Mouse (Mus musculus) megakaryocyte, adult 5-6 weeks (primary cell): Measurements from ENCODE around the gene Spocd1. TPM values are rescaled to one million over a fixed set of nuclear protein-coding genes. Genes with fewer than 3 reads are reported as not detected.

Experiments
- ATAC-seq: 2 replicates; pipeline ENCODE4 v1.8.0; 2016; ENCODE audit warnings: mild to moderate bottlenecking, inconsistent platforms; ENCODE audit not compliant: poor library complexity, severe bottlenecking
- total RNA-seq, 2 experiments: library from RNA; stranded (forward) in 1 of 2; stranded (reverse) in 1 of 2; fragments of 153-499, 151-499 nt in 1 of 2; fragments of 221-1000, 200-1000 nt in 1 of 2; gene quantifications; 2 replicates each; pipeline versions ENCODE4 v1.2.3 to v1.2.4; 2015 to 2017

The Spocd1 gene
- total RNA-seq, 2 experiments from 2014 or later: 0.18 to 0.44 TPM

DNA sequence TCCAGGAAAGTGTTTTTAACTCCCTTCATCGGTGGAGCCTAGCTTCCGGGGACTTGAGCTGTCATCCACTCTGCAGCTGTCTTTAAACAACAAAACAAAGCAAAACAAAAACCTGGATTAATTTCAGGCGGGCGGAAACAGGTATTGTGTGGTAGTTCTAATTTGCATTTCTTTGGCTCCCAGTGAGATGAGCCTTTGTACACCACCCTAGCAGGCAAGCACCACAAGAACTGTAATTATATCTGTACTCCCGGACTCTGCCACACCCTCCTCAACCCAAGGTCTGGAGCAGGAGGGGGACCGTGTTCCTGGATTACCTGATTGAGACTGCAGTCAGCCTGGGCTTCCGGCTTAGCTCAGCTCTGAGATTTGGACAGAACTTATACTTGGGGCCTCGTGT lies 41.1 kb downstream of the Spocd1 start:
- ATAC-seq: no peak

GRCm38 (mm10) chr4:129970861-129971260 lies 41.8 kb downstream of the Spocd1 start:
- ATAC-seq: no peak

DNA sequence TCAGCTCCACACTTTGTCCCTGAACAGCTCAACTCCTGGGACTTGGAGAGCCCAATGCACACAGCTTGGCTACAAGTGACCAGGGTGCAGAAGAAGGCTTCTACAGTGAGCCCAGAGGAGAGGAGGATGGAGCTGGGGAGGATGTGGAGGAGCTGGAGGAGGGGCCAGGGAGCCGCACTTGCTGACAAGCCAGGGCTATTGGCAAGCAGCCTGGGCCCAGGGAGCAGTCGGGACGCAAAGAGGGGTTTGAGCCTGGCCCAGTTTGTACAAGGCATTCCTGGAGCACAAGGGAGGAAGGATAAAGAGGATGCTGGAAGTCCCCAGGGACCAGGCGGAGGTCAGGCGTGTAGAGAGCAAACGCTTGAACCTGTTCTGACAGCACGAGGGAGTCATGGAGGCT lies 42.9 kb downstream of the Spocd1 start:
- no peak for ATAC-seq

DNA sequence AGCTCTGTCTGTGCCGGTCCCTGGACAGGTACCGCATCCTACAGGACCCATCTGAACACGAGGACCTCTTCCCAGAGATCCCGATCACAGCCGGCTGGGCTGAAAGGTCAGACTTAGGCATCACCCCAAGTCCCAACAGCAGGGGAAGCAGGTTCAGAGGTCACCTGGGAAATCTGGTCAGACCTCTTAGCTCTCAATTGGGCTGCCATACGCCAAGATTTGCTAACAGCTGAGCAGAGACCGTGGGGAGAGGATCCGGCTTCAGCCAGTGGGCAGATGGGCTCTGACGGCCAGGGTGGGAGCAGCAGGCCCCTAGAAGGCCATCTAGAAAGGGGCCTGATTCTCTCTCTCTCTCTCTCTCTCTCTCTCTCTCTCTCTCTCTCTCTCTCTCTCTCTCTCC lies 45.2 kb downstream of the Spocd1 start:
- ATAC-seq: no peak

- no peak for ATAC-seq
These were observed 48.2 kb downstream of the Spocd1 start for GRCm38 (mm10) chr4:129977256-129977655.

GRCm38 (mm10) chr4:129978227-129978626 lies 49.2 kb downstream of the Spocd1 start:
- no peak for ATAC-seq

DNA sequence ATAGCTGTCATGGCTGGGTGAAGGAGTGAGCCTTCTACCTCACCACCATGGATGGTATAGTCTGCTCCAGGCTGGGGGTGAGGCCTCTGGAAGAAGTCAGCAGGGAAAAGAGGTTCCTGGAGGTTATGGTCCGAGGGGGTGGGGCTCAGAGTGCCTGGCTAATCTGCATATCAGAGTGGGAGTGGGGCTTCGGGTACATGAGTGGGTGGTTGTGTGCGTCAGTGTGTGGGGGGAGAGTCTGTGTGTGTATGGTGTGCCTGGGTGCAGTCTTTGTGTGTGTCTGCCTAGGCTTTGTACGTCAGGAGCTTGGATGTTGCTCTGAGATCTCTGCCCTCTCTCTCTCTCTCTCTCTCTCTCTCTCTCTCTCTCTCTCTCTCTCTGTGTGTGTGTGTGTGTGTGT lies 49.9 kb downstream of the Spocd1 start:
- no peak for ATAC-seq

DNA sequence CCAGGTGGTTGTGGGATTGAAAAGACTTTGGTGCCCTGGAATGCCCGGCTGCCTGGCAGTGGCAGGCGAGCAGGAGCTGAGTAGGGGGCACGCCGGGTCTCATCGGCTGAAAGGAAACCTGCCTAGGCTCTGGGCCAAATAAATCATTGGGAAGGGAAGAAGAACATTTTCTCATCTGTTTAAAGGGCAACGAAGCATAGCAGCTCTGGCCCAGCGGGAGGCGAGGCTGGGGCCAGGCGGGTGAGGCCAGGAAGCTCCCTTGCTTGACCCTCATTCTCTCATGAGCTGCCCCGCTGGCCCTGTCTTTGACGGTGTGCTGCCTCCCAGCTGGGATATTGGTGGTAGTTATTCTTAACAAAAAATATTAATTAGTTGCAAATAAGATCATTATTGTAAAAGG lies 52.6 kb downstream of the Spocd1 start:
- no peak for ATAC-seq

GRCm38 (mm10) chr4:129983046-129983445 lies 54.0 kb downstream of the Spocd1 start:
- no peak for ATAC-seq

- ATAC-seq: no peak
These were observed 54.8 kb downstream of the Spocd1 start for GRCm38 (mm10) chr4:129983764-129984420.

GRCm38 (mm10) chr4:129984421-129985061 lies 55.5 kb downstream of the Spocd1 start, which contains the start of gene Adgrb2:
Gene Adgrb2, plus strand, starts transcription at chr4:129984870.
- ATAC-seq: no peak

- ATAC-seq: no peak
These were observed 56.2 kb downstream of the Spocd1 start for GRCm38 (mm10) chr4:129985161-129985670.

DNA sequence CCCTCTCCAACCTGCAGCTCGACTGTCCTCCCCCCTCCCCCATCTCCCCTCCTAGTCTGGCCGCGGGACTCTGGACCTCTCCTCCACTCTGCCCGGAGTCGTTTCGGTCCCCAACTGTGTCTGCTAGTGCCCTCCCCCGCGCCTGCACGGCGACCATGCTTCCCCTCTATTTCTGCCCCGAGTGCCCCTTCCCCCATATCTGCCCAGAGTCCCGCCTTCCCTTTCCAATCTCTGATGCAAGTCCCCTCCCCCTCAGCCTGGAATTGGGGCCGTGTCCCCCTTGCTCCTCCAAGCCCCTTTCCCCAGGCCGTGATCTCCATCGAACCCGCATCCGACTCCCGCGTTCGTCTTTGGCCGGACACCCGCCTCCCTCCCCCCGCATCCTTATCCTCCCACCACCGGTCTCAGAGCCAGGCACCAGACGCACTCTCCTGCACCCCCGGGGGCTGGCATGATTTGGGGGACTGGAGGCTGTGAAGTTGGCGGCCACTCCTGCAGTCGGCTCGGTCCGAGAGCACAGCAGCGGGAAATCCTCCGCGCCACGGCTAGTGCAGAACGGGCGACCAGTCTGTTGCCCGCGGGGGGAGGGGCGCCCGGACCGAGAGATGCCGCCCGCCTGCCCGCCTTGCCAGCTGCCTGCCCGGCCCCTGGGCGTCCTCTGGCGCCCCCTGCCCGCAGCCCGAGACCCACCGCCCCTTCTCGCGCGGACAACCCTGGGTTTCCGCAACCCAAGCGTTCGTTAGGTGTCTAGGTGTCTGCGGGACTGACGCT lies 56.8 kb downstream of the Spocd1 start:
- no peak for ATAC-seq

- ATAC-seq: peak; percentile 78
These were observed 58.9 kb downstream of the Spocd1 start for GRCm38 (mm10) chr4:129987825-129988504.

- no peak for ATAC-seq
These were observed 60.9 kb downstream of the Spocd1 start for GRCm38 (mm10) chr4:129989925-129990324.

DNA sequence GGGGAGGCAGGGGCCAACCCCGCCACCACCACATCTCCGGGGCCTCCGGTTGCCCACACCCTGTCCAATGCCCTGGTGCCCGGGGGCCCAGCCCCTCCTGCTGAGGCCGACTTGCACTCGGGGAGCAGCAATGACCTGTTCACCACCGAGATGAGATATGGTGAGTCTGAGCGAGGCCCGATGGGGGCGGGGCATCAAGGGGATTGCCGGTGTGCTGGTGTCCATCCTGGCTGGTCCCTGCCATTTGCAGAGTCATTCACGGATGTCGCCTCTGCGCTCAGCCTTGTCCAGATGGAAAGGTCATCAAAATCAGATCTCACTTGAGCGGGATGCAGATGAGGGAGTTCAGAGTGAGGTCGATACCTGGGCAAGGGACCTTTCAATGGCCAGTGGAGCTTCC lies 63.7 kb downstream of the Spocd1 start:
- ATAC-seq: no peak

DNA sequence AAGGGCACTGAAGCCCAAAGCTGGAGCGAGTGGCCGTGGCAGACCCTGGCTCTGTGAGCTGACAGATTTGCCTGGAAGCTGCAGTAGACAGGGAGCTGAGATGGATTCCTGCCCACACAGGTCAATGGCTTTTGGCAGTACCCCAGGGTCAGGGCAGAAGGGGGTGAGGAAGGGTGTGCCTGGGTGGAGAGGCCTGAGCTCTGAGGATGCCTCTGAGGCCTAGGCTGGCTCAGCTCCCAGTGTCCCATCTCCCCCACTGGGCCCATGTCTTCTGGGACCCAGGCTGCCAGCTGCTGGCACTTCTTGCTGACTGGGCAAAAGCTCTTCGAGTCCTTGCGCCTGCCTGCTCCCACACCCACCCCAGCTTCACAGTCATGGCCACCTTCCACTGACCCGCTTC lies 64.2 kb downstream of the Spocd1 start:
- no peak for ATAC-seq

GRCm38 (mm10) chr4:129993944-129994695 lies 65.1 kb downstream of the Spocd1 start:
- no peak for ATAC-seq

GRCm38 (mm10) chr4:129994728-129995127 lies 65.7 kb downstream of the Spocd1 start:
- no peak for ATAC-seq

DNA sequence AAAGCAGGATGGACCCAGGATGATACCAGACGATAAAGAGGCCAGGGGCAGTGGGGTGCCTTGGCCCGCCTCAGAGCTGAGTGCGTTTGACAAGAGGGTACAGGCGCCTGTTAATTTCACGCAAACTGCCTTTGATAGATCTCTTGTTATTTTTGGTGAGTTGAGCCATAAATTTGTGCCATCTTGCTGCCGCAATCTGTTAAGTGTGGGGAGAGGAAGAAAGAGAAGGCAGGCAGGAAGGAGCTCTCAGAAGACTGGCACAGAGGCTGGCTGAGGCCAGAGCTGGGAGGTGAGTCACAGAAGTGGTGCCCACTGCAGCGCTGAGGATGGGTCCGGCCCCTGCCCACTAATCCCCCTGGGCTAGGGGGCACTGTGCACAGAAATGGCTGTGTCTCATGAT lies 66.2 kb downstream of the Spocd1 start:
- no peak for ATAC-seq
